Comparison of ENCODE assay signal across 9 mouse cellular contexts in the genomic region with DNA sequence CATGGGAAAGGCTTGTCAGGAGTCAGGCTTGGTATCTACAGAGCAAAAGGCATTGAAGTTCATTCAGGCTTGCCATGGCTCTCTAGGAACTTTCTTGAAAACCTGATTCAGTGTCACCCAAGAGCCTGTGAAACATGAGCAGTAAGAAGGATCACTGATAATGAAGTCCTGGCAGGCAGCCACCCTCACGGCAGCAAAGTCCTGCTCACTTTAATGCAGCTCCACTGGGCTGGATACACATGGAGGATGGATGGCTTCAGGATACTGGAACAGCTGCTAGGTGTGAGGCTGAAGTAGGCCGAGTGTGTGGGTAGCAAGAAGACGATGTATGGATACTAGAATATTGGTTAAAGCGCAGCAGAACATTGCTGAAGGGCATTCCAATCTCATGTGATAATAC.
DNase-seq lines count a peak whose midpoint lies in the region.
"Had no signal": no experiment of that assay in that cellular context is flagged by ENCODE, and none has a peak within 500 bp of the region (broad histone marks: within the 10 kb centered on the region; RNA-seq: fewer than 3 reads in every experiment).

No protein-coding gene starts in this region.

- intact Hi-C loops in gastrocnemius, postnatal 36 days (cut with DNase I), result no loop called here
- intact Hi-C loops in left cerebral cortex, postnatal 4 days (cut with DNase I), result no loop called here

- DNase-seq in gastrocnemius, postnatal 10 days, result peak; percentile 6
- DNase-seq in gastrocnemius, postnatal 36 days, result no peak
- peak; percentile 45 for DNase-seq in left cerebral cortex, postnatal 4 days
- DNase-seq in left cerebral cortex, adult 8-10 months (ENCODE audit: low spot score in 2 of 2), result no peak
- DNase-seq in testis, postnatal 10 days (ENCODE audit: low spot score), result peak; percentile 38
- no peak for DNase-seq in testis, postnatal 14 days (ENCODE audit: low spot score)
- DNase-seq in adrenal gland, adult 2 months, result no peak
- no peak for DNase-seq in lung, postnatal 14 days
- DNase-seq: layer of hippocampus, postnatal 36 days had no signal

Comparison
In these comparisons a context has a peak if more than half of its experiments do, and no peak if none do; other contexts are left out.
1. DNase-seq: peak in gastrocnemius, postnatal 10 days (single experiment), left cerebral cortex, postnatal 4 days (single experiment) and testis, postnatal 10 days (single experiment); none in gastrocnemius, postnatal 36 days (0 of 2), left cerebral cortex, adult 8-10 months (0 of 2), testis, postnatal 14 days (single experiment), adrenal gland, adult 2 months (single experiment) and lung, postnatal 14 days (single experiment).